Mouse (Mus musculus) brain, embryonic 14.5 days (tissue): Measurements from ENCODE around the gene Cald1.

Experiments used
- CTCF ChIP-seq: fragments of 200-500 bp; IDR thresholded peaks from 2 replicates; pipeline ENCODE4 v1.5.1; 2012; ENCODE audit warnings: inconsistent platforms, mild to moderate bottlenecking, moderate library complexity, borderline replicate concordance; ENCODE audit not compliant: insufficient read depth, insufficient read length; ENCODE audit errors: extremely low read depth
- POLR2A ChIP-seq: fragments of 200-500 bp; IDR thresholded peaks from 2 replicates; pipeline ENCODE4 v1.6.1; 2012; ENCODE audit warnings: mild to moderate bottlenecking, inconsistent platforms, borderline replicate concordance; ENCODE audit not compliant: poor library complexity, insufficient read depth, insufficient read length, severe bottlenecking; ENCODE audit errors: extremely low read depth

DNA sequence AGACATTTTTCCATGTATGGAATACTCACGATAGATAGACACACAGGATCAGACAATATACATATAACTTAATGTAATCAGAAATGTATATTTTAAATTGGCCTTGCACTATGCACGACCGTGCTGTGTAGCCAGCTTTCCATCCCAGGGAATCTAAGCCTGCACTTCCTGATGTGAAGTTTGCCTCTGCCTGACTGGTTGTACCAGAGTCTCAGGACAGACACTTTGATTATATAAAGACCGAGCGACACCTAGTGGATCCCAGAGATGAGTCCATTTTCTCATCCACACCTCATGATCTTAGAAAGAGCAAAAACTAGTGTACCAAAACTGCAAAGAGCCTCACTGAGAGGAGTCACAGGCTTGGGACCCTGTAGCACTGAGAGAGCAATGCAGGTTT lies 156.1 kb downstream of the Cald1 start:
- TF ChIP-seq CTCF (peak; percentile 61; the same call in 1 of the 2 replicates), POLR2A (no peak)
